Mouse (Mus musculus): ENCODE results near the gene Car5a.
A peak's percentile ranks its signal among the peaks of the same experiment; 100 is the strongest.

Gene Car5a

DNA sequence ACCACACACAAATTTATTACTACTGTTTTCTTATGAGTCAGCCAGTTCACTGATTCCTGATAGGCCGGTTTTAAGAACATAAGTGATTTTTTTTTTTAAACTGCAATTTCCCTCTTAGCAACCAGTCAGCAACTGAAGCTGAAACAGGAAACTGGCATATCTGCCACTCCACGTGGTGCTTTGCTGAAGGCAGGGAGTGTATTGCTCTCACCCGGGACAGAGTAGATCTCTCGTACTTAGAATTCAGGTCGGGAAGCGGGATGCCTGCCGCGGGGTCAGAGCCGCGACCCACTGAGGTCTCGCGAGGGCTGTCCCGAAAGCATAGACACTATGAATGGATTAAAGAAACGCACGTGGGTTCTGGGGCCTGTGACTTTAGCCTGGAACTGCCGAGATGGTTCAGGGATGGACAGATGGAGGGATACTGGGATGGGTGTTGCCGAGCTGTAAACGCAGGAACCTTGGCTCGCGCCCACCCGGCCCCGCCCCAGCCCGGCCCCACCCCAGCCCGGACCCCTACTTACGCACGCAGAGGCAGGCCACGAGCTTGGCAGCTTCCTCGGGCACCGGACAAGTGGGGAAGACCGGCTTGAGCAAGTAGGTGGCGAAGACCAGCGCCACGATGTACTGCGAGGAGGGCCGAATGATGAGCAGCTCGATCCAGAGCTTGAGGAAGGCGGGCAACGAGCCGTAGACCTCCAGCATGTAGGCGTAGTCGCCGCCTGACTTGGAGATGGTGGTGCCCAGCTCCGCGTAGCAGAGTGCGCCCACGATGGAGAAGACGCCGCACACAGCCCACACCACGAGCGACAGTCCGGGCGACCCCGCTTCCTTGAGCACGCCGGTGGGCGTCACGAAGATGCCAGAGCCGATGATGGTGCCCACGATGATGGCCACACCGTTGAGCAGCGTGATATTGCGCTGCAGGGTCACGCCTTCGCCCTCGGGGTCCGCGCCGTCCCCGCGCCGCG is 37.9 kb downstream of the Car5a start:
- DNase-seq (ENCODE audit: low read depth, low spot score) = no peak

DNA sequence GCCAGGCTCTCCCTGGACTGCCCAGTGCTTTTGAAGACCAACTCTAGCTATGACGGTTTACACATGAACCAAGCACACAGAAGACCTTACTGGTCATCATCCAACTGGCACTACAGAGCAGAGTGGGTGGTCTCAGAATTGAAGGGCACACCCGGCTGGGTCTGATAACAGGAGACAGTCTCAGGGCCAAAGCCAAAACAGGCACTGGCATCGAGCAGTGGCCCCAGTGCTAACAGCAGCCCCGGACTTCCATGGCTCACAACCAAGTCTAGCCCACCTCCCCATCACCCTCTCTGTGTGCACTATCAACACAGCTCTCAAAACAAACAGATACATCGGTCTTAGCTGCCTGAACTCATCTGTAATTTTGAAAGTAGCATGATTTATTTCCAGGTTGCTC is 38.8 kb downstream of the Car5a start:
- DNase-seq (ENCODE audit: low read depth, low spot score) = no peak

DNA sequence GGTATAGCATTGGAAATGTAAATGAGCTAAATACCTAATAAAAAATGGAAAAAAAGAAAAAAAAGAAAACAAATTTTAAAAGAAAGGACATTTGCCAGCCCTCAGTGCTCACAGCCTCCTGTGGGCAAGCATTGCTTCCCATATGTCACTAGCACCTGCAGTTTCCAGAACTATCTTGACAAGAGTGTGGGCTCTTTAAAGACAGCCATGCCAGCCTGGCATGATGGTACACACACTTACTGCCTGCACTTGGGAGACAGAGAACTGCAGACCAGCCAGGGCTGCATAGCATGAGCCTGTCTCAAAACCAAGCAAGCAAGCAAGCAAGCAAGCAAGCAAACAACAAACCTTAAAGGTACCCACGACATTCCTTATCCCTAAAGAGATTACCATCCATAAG is 39.3 kb downstream of the Car5a start:
- DNase-seq (ENCODE audit: low read depth, low spot score) = no peak

DNA sequence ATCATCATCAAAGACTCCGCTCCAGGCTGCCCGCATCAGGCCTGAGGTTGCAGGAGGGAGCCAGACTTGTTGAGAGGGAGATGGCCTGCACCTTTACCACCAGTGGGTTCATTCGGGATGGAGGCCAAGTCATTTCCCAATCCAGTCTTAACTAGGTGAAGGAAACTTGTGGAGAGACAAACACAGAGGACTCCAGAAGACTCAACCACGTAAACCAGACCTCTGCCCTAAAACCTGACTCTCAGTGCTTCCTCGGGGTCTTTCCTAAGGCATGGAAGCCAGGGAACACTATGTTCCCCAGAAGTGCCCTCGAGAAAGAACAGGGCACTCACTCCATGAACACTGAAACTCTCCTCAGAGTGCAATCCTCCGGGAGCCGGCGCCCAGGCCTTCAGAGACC is 39.7 kb downstream of the Car5a start:
- no peak for DNase-seq (ENCODE audit: low read depth, low spot score)

DNA sequence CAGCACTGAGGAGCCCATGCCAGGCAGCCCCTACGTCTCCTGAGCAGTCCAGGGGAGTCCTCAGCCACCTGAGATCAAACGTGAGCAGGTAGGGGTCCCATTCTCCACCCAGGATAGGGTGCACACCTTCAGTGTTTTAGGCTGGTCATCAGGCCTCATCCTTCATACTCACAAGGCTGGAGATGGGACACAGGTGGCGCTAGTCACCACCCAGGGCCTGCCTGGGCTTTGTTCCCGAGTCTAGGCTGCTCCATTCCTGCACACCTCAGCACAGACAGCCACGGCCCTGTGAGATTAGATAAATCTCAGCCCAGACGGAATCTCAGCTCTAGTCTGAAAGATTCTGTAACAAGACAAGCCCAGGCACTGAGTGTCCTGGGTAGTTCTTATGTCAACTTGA is 40.7 kb downstream of the Car5a start:
- no peak for DNase-seq (ENCODE audit: low read depth, low spot score)

DNA sequence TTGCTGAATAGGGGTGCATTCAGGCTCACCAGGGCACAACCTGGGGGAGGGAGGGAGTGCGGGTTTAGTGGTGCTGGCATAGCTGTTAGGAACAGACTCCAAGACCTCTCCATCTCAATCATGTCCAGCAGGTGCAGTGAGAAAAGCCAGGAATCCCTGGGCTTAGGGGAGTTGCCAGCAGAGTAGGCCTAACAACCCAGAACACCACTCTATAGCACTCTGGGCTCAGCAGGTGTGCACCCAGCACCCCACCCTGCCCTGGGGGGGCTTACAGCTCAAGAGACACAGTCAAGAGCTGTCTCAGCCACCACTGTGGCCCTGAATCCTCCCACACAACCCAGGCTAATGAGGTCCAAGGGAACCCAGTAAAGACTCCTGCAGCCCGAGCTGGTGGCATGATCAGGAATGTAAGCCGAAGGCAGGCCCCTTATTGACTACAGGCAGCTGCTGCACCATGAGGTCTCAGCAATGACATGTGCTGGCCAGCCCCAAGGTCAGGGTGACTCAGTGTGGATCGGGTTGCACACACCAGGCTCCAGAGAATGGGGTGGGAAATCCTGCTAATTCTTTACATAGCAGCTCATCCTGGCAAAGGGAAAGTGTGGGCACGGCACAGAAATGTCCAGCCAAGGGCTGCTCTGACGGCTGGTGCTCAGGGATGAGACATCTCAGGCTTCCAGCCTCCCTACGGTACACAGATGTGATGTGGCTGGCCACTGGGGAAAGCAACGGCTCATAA is 43.0 kb downstream of the Car5a start:
- no peak for DNase-seq (ENCODE audit: low read depth, low spot score)

DNA sequence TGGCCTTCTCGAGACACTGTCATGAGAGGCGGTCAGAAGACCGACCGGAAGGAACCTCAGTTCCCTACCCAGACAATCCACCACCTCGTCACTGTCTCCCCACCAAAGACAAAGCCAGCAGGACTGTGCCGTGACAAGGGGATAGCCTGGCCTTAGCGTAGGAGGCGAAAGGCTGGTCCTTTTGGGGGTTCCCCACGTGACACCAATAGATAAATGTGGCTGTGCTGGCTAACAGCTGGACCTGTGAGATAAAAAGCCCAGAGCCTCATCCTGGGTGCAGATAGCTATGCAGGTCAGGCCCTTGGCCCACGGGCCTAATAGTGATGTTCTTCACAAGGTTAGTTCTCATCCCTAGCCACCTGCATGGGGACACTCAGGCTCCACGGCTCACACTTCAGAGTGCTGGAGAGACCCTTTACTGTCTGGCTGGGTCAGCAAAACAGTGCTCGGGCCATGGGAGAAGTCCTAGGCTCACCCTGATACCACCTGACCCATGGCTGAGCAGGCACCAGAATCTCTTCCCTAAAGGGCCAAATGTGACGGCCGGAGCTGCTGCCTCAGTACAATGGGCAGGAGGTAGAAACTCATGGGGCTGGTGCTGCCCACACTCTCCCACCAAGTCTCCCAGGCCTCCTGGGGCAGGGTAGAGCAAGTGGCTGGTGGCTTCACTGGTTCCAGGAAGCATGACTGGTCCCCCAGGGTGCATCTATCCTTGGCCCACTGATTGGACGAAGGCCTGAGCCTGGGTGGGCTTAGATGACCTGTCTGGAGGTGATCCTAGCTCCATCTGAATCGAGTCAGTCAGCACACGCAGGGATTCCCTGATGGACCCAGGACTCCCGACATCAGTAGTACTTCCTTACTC is 45.3 kb downstream of the Car5a start:
- DNase-seq (ENCODE audit: low read depth, low spot score) = no peak

DNA sequence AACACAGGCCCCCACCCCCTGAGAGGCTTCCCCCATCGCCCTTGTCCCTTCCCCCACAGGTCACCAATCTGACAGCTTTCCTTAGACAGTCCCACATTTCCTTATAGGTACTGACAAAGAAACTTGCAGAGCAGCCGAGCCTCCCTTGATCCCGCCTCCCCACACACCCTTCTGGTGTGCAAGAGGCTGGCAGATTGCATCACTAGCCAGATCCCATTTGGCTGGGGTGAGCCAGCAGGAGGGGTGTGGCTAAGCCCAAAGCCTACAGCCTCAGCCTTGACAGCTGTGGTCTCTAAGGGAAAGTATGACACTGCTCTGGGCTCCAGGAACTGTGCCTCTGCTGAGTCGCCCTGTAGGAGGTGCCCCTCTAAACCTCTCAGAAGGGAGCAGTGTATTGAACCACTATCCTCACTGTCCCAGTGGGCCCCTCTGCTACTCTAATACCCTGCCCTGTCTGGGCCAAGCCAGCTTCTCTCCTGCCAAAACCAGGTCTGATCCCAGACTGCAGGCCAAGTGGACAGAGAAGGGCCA is 46.2 kb downstream of the Car5a start:
- peak; percentile 42 for DNase-seq (ENCODE audit: low read depth, low spot score)

DNA sequence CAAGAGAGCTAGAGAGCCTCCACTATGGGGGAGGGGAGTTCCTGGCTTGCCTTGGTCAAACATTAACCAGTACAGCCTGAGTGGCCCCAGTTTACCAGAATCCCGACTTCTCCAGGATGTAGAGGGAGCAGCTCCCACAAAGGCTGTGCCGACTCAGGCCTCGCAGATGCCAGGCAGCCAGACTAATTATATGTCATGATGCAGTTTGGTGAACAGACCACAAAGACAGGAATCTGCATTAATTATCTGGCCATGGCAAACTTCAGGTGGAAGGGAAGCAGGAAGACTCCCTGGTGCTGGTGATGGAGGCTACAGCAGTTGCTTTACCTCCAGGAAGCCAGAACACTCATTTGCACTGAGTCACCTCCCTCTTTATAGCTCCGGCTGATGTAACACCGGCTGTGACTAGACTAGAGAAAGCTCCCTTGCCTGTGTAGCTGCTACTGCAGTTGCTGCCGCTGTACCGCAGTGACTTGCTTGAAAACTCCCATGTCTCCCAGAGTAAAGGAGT is 46.8 kb downstream of the Car5a start:
- no peak for DNase-seq (ENCODE audit: low read depth, low spot score)

DNA sequence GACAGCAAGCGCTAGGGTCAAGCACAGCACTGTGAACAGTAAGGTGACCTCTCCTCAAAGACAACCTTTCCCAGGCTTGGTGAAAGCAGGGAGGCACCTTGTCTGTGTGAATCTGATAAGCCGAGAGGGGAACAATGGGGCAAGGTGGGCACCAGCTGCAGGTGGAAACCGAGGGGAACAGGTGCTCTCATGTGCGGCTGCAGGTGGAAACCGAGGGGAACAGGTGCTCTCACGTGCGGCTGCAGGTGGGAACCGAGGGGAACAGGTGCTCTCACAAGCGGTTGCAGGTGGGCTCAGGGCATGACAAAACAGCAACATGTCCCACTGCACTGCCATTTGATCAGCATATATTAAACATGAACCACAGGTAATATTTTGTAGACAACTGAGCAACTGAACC is 47.5 kb downstream of the Car5a start:
- DNase-seq (ENCODE audit: low read depth, low spot score) = no peak

DNA sequence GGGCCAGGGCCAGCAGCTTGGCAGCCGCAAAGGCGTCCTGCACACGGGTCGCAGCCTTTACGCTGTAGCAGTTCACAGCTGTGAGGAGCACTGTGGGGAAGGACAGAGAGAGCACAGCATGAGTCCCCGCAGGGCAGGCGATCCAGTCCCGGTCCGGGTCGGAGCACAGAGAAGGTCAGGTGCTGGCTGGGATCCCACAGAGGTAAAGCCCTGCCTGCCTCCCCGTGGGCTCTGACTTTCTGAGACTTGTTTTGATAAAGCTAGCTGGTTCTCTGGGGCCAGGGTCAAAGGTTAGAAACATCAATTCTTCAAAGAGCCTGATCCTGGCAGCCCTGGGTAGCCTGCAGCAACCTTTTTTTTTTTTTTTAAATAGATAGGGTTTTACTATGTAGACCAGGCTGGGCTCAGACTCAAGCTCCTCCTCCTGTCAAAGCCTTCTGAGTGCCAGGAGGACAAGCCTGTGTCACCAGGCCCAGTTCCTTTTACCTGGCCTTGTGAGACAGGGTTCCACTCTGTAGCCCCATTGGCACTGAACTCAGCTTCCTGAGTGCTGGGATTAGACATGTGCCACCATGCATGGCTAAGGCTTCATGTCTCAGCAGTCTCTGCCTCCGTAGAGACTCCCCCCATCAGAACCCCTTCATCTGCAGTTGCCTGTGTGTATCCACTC is 48.1 kb downstream of the Car5a start:
- DNase-seq (ENCODE audit: low read depth, low spot score) = no peak

DNA sequence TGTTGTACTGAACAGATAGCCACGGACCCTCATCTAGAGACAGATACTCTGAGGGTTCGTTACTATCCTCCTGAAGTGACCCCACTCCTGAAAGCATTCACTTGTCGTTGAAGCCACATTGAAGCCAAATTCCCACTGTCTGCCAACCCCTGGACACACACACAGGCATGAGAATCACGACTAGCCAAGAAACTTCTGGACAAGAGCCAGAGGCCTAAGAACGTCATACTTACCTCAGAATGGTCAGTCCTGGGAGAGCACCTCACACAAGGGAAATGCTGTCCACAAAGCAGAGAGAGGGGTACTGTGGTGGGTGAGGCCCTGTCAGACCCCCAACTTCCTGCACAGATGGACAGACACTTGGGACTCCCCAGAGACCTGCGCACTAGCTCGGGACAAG is 48.8 kb downstream of the Car5a start:
- DNase-seq (ENCODE audit: low read depth, low spot score) = no peak

DNA sequence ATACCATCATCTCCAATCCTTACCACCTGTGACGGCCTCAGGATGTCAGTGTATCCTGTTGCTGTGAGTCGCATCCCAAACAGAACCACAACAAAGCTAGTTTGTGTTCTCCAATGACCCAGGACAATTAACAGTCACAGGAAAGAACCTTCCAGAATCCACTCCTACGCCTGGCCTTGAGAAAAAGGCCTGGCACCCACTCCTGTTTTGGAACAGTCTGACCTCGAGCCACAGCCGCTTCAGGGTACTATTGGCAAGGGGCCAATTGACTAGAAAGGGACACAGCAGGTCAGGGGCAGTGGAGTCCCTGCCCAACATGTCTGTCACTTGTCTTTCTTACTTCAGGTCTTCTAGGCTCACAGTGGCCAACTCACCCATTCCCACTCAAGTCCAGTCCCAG is 51.8 kb downstream of the Car5a start:
- DNase-seq (ENCODE audit: low read depth, low spot score) = no peak

DNA sequence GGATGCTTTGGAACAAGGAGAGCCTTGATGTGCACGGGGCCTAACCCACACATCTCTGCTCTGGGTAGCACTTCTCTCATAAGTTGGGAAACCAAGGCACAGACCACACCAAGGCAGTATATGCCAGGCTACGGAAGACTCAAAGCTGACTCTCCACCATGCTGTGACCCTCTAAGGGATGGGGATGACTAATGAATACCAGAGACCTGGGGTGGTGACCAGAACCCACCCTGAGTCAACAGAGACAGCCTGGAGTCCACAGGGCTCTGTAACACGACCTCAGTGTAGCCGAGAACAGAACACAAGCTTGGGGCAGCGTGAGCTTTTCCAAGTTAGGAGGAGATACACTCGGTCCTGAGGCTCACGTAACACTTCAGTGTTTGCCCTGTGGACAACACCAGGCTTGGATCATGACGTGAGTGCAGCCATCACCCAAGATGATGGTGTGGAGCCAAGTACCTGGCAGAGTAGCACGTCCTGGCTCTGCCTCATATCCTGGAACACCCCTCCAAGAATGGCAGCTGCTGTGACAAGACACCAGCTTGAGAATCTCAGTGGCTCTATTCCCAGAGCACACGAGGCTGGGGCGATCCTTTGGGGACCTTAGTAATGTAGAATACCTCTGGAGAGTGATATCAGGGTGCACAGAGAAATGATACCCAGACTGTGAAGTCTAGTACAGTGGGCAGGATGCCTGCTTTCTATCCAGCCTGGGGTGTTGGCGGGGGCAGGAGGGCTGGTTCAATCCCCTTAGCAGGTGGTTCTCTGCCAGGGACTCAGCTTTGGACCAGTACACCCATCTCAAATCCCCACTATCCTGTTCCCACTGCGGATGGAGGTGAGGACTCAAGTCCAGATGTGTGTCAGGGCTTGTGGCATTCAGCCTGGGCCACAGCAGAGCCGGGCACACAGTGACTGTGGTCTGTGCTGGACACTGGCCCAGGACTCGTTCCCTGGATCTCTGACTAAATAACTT is 54.6 kb downstream of the Car5a start:
- no peak for DNase-seq (ENCODE audit: low read depth, low spot score)

DNA sequence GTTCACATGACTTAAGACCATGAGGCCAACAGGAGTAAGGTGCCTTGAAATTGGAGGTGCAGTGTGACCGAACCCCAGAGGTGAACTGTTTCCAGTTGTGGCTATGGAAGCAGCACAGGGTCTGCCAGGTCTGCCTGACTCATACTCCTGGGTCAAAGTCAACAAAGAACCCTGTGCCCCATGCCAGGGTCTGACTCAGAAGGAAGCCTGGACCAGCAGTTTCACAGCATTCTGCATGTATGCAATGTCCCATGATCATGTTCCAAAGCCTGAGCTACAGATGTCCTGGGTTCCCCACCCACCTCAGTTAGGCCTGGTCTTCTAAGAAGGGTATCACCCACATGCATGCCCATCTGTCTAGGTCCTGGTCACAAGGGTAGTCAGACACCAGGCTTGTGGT is 55.4 kb downstream of the Car5a start:
- no peak for DNase-seq (ENCODE audit: low read depth, low spot score)

DNA sequence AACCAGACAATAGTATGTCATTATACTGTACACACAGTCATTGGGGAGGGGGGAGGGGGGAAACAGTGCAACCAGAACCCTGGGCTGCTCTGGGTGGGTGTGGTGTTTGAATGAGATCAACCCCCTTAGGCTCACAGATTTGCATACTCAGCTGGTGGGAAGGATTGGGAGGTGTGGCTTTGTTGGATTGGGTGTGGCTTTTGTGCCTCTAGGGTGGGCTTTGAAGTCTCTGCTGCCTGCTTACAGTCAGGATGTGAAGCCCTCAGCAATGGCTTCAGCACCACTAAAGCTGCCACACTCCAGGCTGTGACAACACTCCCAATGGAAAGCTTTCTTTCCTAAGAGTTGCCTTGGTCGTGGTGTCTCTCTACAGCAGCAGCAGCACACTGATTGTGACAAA is 57.2 kb downstream of the Car5a start:
- no peak for DNase-seq (ENCODE audit: low read depth, low spot score)

DNA sequence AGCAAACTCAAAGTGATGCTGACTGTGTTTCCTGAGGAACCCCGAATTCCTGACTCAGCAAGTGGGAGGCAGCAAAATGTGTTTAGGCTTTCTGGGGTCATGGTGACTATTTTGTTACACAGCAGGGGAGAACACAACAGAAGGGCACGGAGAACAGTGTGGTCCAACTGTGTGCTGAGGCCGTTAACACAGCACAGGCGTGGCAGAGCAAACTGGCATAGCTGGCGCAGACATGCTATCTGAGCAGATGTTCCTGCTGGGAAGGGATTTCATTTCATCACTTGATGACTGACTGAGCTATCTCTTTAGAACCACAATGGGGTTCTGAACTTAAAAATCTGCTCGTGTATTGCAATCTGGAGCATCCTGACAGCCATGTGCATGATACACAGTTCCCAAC is 59.3 kb downstream of the Car5a start:
- DNase-seq (ENCODE audit: low read depth, low spot score) = no peak

DNA sequence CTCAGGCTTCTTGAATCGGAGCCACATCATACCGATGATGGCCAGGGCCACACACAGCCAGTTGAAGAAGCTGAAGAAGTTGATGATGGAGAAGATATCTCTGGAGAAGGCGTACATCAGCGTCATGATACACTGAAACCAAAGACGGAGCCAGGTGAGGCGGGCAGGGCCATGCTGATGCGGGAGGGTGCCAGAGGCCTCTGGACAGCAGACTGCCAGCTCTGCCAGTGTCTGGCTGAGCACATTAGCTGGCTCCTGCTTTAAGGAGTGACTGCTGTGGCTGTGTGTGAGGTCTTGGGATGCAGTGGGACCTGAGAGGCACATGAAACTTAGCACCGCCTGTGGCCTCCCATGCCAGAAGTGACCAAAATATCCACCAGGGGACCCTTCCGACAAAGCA is 59.7 kb downstream of the Car5a start:
- no peak for DNase-seq (ENCODE audit: low read depth, low spot score)

DNA sequence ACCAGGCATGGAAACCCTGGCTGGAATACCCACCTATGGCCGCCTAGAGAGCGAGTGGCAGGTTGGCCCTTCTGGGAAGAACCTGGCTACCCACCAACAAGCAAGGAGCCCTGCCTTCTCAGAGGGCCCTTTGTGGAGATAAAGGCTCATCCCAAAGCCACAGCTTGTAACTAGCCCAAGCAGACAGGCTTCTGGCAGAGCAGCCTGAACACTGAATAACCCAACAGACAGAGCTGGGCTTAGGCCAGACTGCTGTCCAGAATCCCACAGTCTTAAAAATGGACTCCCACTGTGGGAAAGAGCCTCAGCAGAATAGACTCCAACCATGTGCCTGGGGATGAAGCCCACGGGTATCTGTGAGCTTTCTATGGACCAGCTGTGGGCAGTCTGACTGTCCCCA is 60.5 kb downstream of the Car5a start:
- DNase-seq (ENCODE audit: low read depth, low spot score) = no peak

DNA sequence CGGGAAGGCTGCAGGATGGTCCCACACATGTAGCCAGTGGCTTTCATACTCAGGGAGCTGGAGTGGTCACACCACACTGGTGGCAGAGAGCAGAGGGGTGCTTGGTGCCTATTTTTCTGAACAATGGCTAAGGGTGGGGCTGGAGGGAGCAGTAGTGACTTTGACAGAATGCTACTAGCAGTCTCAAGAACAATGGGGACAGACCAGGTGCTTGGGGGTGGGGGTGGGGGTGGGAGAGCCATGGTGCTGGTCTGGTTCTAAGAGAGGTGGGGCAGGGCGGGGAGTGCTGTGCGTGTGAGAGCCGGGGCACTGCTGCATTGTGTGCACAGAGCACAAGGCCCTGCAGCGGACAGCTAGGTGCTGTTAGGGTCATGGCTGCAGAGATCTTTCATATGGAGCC is 62.8 kb downstream of the Car5a start:
- DNase-seq (ENCODE audit: low read depth, low spot score) = no peak
